ENCODE assay signal across 31 mouse cellular contexts in the genomic region with DNA sequence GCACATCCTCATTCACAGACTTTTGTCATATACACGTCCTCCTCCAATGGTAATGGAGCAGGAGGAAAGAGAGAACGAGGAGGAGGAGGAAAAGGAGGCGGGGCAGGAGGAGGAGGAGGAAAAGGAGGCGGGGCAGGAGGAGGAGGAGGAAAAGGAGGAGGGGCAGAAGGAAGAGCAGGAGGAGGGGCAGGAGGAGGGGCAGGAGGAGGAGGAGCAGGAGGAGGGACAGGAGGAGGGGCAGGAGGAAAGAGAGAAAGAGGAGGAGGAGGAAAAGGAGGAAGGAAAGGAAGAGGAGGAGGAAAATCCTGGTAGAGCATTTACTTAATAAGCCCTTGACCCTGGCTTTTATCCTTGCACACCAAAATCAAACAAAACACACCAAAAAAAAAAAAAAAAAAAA. TPM values are rescaled to one million over a fixed set of nuclear protein-coding genes. Genes with fewer than 3 reads are reported as not detected.
"Had no signal": no experiment of that assay in that cellular context is flagged by ENCODE, and none has a peak within 500 bp of the region (broad histone marks: within the 10 kb centered on the region; RNA-seq: fewer than 3 reads in every experiment).

No protein-coding gene starts in this region.

- H3K4me2 ChIP-seq: liver, embryonic 12.5 days; liver, embryonic 15.5 days; lung, embryonic 15.5 days; midbrain, embryonic 12.5 days; midbrain, embryonic 15.5 days; neural tube, embryonic 13.5 days had no signal

- H3K9ac ChIP-seq: liver, embryonic 12.5 days; liver, embryonic 15.5 days; lung, embryonic 15.5 days; midbrain, embryonic 12.5 days; midbrain, embryonic 15.5 days; neural tube, embryonic 13.5 days had no signal

- H3K9me3 ChIP-seq: liver, embryonic 12.5 days; liver, embryonic 15.5 days; lung, embryonic 15.5 days; midbrain, embryonic 12.5 days; midbrain, embryonic 15.5 days; neural tube, embryonic 13.5 days had no signal

- ATAC-seq: liver, embryonic 12.5 days; midbrain, embryonic 15.5 days had no signal

- H3K4me1 ChIP-seq: liver, embryonic 12.5 days; liver, embryonic 15.5 days; lung, embryonic 15.5 days had no signal

- DNase-seq: kidney, adult 11 months; kidney, adult 9 months; kidney, postnatal 25 days; layer of hippocampus, adult 9-11 months; lung, adult 18-20 months; lung, postnatal 14 days; retina, postnatal 1 day; right cerebral cortex, postnatal 25 days; thymus, postnatal 25 days had no signal

- H3K4me3 ChIP-seq: layer of hippocampus, adult 2 months; liver, embryonic 12.5 days; liver, embryonic 15.5 days; lung, embryonic 15.5 days; midbrain, embryonic 12.5 days; midbrain, embryonic 15.5 days; myocyte; neural tube, embryonic 13.5 days had no signal

- H3K27ac ChIP-seq: kidney, postnatal 0 days; layer of hippocampus, adult 2 months; liver, embryonic 12.5 days; liver, embryonic 15.5 days; lung, embryonic 15.5 days; macrophage; midbrain, embryonic 12.5 days; midbrain, embryonic 15.5 days; neural tube, embryonic 13.5 days had no signal

- H3K27me3 ChIP-seq: liver, embryonic 15.5 days; lung, embryonic 15.5 days; midbrain, embryonic 15.5 days; neural tube, embryonic 13.5 days had no signal

- H3K36me3 ChIP-seq: liver, embryonic 12.5 days; liver, embryonic 15.5 days; lung, embryonic 15.5 days; midbrain, embryonic 12.5 days; midbrain, embryonic 15.5 days; neural tube, embryonic 13.5 days had no signal

RNA-seq across cellular contexts. Expression of a gene that starts 1.6 kb away (rescaled TPM):
- total RNA-seq: layer of hippocampus, adult 2 months; left cerebral cortex, adult 18-20 months; left cerebral cortex, postnatal 36 days; megakaryocyte, adult 5-6 weeks; neutrophil, adult 5-6 weeks had no signal
- polyA plus RNA-seq: kidney, postnatal 0 days; large intestine, adult 2 months; limb, embryonic 11.5 days; limb, embryonic 14.5 days; liver, embryonic 12.5 days; liver, embryonic 15.5 days; lung, embryonic 15.5 days; macrophage; midbrain, embryonic 15.5 days; myocyte; neural tube, embryonic 13.5 days; small intestine, adult 2 months; spleen, adult 2 months; thymus, postnatal 0 days had no signal

RNA-seq across cellular contexts. Expression of a gene that starts 28.9 kb away (rescaled TPM):
- total RNA-seq: layer of hippocampus, adult 2 months; layer of hippocampus, postnatal 25 days; left cerebral cortex, adult 18-20 months; left cerebral cortex, postnatal 36 days; megakaryocyte, adult 5-6 weeks; neutrophil, adult 5-6 weeks had no signal
- polyA plus RNA-seq: kidney, postnatal 0 days; large intestine, adult 2 months; limb, embryonic 11.5 days; limb, embryonic 14.5 days; liver, embryonic 12.5 days; liver, embryonic 15.5 days; lung, embryonic 15.5 days; macrophage; midbrain, embryonic 12.5 days; midbrain, embryonic 15.5 days; myocyte; neural tube, embryonic 13.5 days; small intestine, adult 2 months; spleen, adult 2 months; stomach, embryonic 16.5 days; thymus, postnatal 0 days had no signal
